Mouse (Mus musculus): Measurements from ENCODE around the gene Trim31.

DNA sequence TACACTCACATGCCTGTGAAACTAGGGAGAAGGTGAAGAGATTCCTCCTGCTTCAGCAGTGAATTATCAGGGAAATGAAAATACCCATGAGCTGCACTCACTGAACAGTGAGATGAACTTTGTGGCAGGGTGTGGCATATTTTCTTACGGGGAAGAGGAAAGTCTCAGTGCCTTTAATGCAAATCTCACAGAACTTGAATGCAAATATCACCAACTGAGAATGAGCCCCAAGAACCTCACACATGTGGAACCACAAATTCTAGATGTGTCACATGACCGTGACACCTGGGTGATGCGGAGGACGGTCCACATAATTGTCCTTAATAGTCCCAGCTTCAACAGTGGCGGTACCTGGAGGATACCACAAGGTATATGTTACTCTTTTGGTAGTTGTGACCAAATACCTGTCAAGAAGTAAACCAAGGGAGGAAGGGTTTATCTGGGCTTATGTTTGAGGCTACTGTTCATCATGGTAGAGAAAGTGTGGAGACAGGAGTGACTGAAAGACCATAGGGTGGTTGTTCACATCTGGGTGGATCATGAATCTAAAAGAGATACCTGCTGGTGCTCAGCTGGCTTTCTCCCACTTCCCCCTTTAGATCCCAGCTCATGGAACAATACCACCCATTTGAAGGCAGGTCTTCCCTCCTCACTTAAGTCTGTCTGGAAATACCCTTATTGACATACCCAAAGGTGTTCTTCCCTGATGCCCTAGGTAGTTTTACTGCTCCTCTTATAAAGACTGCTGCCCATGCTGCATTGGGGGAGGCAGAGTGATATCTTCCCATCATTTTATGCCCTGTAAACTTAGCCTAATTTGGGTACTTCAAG lies 7.6 kb upstream of the Trim31 start, which contains the start of gene Trim40:
- TF ChIP-seq POLR2A (IDR thresholded peaks at IDR 0.05; ENCODE audit: extremely low read depth, insufficient read depth, low read length), result no peak
- no peak for TF ChIP-seq CTCF (IDR thresholded peaks at IDR 0.05; ENCODE audit: low read depth, low read length)
